Comparison of ENCODE assay signal across 8 mouse cellular contexts in the genomic region with DNA sequence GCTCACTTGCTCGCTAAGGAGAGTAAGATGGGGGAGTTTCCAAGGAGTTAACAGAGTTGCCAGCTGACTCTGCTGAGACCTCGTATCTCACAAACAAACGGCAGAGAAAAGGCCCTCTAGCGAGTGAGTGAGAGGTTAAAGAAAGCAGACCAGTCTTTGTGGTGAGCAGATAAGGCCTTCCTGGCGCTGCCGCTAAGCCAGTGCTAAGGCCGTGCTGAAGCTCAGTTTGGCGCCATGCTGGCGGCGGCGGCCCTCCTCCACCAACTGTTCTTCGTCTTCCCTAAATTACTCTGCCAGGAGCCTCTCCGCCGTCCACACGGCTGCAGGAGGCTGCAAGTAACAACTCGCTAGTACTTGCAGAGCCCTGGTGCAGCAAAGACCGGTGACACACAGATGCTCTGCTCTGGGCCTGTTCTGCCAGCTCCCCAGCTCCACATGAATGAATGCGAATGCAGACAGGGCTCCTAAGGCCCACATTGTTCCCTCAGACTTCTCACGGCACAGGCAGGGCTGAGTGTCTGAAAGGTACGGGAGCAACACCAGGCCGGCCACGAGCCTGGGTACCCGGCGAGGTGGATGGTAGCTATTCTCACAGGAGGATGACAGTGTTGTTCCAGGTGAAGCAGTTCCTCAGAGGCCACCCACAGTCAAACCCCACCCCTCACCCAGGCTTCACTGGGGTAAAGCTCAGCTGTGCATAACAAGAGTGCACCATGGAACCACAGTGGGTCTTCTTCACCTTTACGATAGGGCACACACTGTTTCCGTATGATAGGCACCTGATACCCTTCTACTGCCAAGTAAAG. TPM values are rescaled to one million over a fixed set of nuclear protein-coding genes. Genes with fewer than 3 reads are reported as not detected.
A peak's percentile ranks its signal among the peaks of the same experiment; 100 is the strongest.
DNase-seq lines count a peak whose midpoint lies in the region; ATAC-seq and TF ChIP-seq lines count a peak whose summit lies in the region.

No protein-coding gene starts in this region.

- peak; percentile 17; the same call in 1 of the 2 replicates for TF ChIP-seq CTCF in lung, embryonic 14.5 days (IDR thresholded peaks at IDR 0.05; ENCODE audit: low read depth)

- WGBS in lung, embryonic 14.5 days, result 16% methylated on average over 26 of the region's 26 CpGs
- WGBS in embryonic facial prominence, embryonic 11.5 days, result 18% methylated on average over 26 of the region's 26 CpGs

- H3K36me3 ChIP-seq in lung, embryonic 14.5 days (ENCODE audit: insufficient read depth), result peaks cover 63% of the 10 kb centered on the region
- H3K36me3 ChIP-seq in embryonic facial prominence, embryonic 11.5 days (replicated peaks; ENCODE audit: control insufficient read depth, insufficient read depth, low read depth, low read length), result peaks cover 5% of the 10 kb centered on the region

- DNase-seq in lung, embryonic 14.5 days, result peak; percentile 84
- no peak for DNase-seq in lung, postnatal 10 days
- peak; percentile 73 for DNase-seq in embryonic facial prominence, embryonic 11.5 days (ENCODE audit: low spot score)
- DNase-seq in heart, postnatal 4 days, result peak; percentile 42
- DNase-seq in mesoderm, embryonic 11.5 days (ENCODE audit: low read depth, low spot score), result peak; percentile 45
- DNase-seq in gastrocnemius, postnatal 25 days, result no peak
- no peak for DNase-seq in right cerebral cortex, postnatal 10 days (ENCODE audit: low spot score in 2 of 2)
- no peak for DNase-seq in frontal cortex, postnatal 25 days (ENCODE audit: low spot score in 2 of 2)

- H3K9ac ChIP-seq in lung, embryonic 14.5 days, result peak overlapping the region; percentile 40
- peak overlapping the region; percentile 50 for H3K9ac ChIP-seq in embryonic facial prominence, embryonic 11.5 days (replicated peaks; ENCODE audit: low read length)

- H3K4me3 ChIP-seq in lung, embryonic 14.5 days (ENCODE audit: low read depth, low read length), result no peak overlapping the region
- H3K4me3 ChIP-seq in embryonic facial prominence, embryonic 11.5 days (ENCODE audit: low read depth, low read length), result no peak overlapping the region

- H3K27me3 ChIP-seq in lung, embryonic 14.5 days (ENCODE audit: insufficient read depth, low read length), result no peaks in the 10 kb centered on the region
- H3K27me3 ChIP-seq in embryonic facial prominence, embryonic 11.5 days (ENCODE audit: control insufficient read depth, insufficient read depth, low read length), result no peaks in the 10 kb centered on the region

- H3K4me1 ChIP-seq in lung, embryonic 14.5 days (ENCODE audit: insufficient read depth), result no peaks in the 10 kb centered on the region
- H3K4me1 ChIP-seq in embryonic facial prominence, embryonic 11.5 days (ENCODE audit: control insufficient read depth, insufficient read depth, low read length), result no peaks in the 10 kb centered on the region; the same call in 1 of the 2 replicates

- H3K27ac ChIP-seq in lung, embryonic 14.5 days (ENCODE audit: low read depth), result peak overlapping the region; percentile 87
- peak overlapping the region; percentile 76 for H3K27ac ChIP-seq in embryonic facial prominence, embryonic 11.5 days (replicated peaks; ENCODE audit: low read depth, low read length)

- peak overlapping the region; percentile 12 for H3K4me2 ChIP-seq in lung, embryonic 14.5 days
- H3K4me2 ChIP-seq in embryonic facial prominence, embryonic 11.5 days (ENCODE audit: low read depth, low read length), result peak overlapping the region; percentile 19; the same call in 1 of the 2 replicates

- no peaks in the 10 kb centered on the region for H3K9me3 ChIP-seq in lung, embryonic 14.5 days (ENCODE audit: low read depth, low read length)
- H3K9me3 ChIP-seq in embryonic facial prominence, embryonic 11.5 days (replicated peaks; ENCODE audit: control insufficient read depth, low read length), result no peaks in the 10 kb centered on the region

- ATAC-seq in lung, embryonic 14.5 days (ENCODE audit: insufficient read depth), result peak; percentile 89
- peak; percentile 84 for ATAC-seq in embryonic facial prominence, embryonic 11.5 days (replicated peaks; ENCODE audit: insufficient number of reproducible peaks, low FRiP score, low TSS enrichment, low read depth)

RNA-seq across cellular contexts. Expression of gene Ugdh, which starts 19.9 kb away (rescaled TPM):
- polyA plus RNA-seq in lung, embryonic 14.5 days (2014; fragmentation: Nextera tagmentation; extraction: Ambion mirVana), result 118 and 120 TPM in 2 replicates
- 104 and 112 TPM in 2 replicates for polyA plus RNA-seq in embryonic facial prominence, embryonic 11.5 days (2014; fragmentation: Nextera tagmentation; extraction: Ambion mirVana)
- 10 to 100 TPM; 41.4 to 45.2 TPM for total RNA-seq in heart, postnatal 4 days (2021)
- 10 to 100 TPM in 1 of 2 experiments, 1 to 10 TPM in 1; 9.4 to 14.8 TPM for total RNA-seq in gastrocnemius, postnatal 25 days (2021)

RNA-seq across cellular contexts. Expression of gene Lias, which starts 24.6 kb away (rescaled TPM):
- polyA plus RNA-seq in lung, embryonic 14.5 days (2014; fragmentation: Nextera tagmentation; extraction: Ambion mirVana), result 54.5 and 58.9 TPM in 2 replicates
- 70.4 and 70.6 TPM in 2 replicates for polyA plus RNA-seq in embryonic facial prominence, embryonic 11.5 days (2014; fragmentation: Nextera tagmentation; extraction: Ambion mirVana)
- 10 to 100 TPM; 71.5 to 76.2 TPM for total RNA-seq in heart, postnatal 4 days (2021)
- 10 to 100 TPM; 37.2 to 42.7 TPM for total RNA-seq in gastrocnemius, postnatal 25 days (2021)

RNA-seq across cellular contexts. Expression of gene Rpl9, which starts 24.6 kb away (rescaled TPM):
- 1,211 and 1,227 TPM in 2 replicates for polyA plus RNA-seq in lung, embryonic 14.5 days (2014; fragmentation: Nextera tagmentation; extraction: Ambion mirVana)
- 1,036 and 1,093 TPM in 2 replicates for polyA plus RNA-seq in embryonic facial prominence, embryonic 11.5 days (2014; fragmentation: Nextera tagmentation; extraction: Ambion mirVana)
- 1,000 to 10,000 TPM; 1,343 to 1,505 TPM for total RNA-seq in heart, postnatal 4 days (2021)
- total RNA-seq in gastrocnemius, postnatal 25 days (2021), result 100 to 1,000 TPM; 487 to 495 TPM

Comparison
In these comparisons a context has a peak if more than half of its experiments do, and no peak if none do; other contexts are left out.
1. DNase-seq: peak in lung, embryonic 14.5 days (single experiment), embryonic facial prominence, embryonic 11.5 days (single experiment), heart, postnatal 4 days (single experiment) and mesoderm, embryonic 11.5 days (single experiment); none in lung, postnatal 10 days (single experiment), gastrocnemius, postnatal 25 days (single experiment), right cerebral cortex, postnatal 10 days (0 of 2) and frontal cortex, postnatal 25 days (0 of 2).